Mouse (Mus musculus) lung, embryonic 14.5 days (tissue): Measurements from ENCODE around the gene Tab3. TPM values are rescaled to one million over a fixed set of nuclear protein-coding genes. Genes with fewer than 3 reads are reported as not detected.

Experiments used
- ATAC-seq: fragments of 200-750 bp; cut with Nextera tagmentation; 2 replicates; pipeline ENCODE4 v1.8.0; 2017; ENCODE audit warnings: mild to moderate bottlenecking, moderate TSS enrichment, moderate library complexity; ENCODE audit not compliant: insufficient read depth
- DNase-seq: peaks from one replicate; pipeline ENCODE4 v3.0.0-alpha.2; 2015
- H3K27ac ChIP-seq: fragments of 300-500 bp; sonication (generic); 2 replicates; pipeline ENCODE4 v1.5.1; 2014; ENCODE audit warnings: low read depth, mild to moderate bottlenecking, moderate library complexity
- H3K27me3 ChIP-seq: fragments of 300-500 bp; sonication (generic); 2 replicates; pipeline ENCODE4 v1.6.1; 2014; ENCODE audit warnings: low read length, control low read depth; ENCODE audit not compliant: insufficient read depth
- H3K36me3 ChIP-seq: fragments of 300-500 bp; sonication (generic); 2 replicates; pipeline ENCODE4 v1.6.1; 2014; ENCODE audit warnings: control low read depth; ENCODE audit not compliant: insufficient read depth
- H3K4me1 ChIP-seq: fragments of 300-500 bp; sonication (generic); 2 replicates; pipeline ENCODE4 v1.6.1; 2014; ENCODE audit warnings: antibody characterized with exemption, control low read depth; ENCODE audit not compliant: insufficient read depth
- H3K4me2 ChIP-seq: fragments of 300-500 bp; sonication (generic); 2 replicates; pipeline ENCODE4 v1.6.1; 2014; ENCODE audit warnings: mild to moderate bottlenecking
- H3K4me3 ChIP-seq: fragments of 300-500 bp; sonication (generic); 2 replicates; pipeline ENCODE4 v1.5.1; 2014; ENCODE audit warnings: low read depth, low read length
- H3K9ac ChIP-seq: fragments of 300-500 bp; sonication (generic); 2 replicates; pipeline ENCODE4 v1.6.1; 2014
- H3K9me3 ChIP-seq: fragments of 300-500 bp; sonication (generic); 2 replicates; pipeline ENCODE4 v1.6.1; 2016; ENCODE audit warnings: low read depth, low read length, control low read depth
- CTCF ChIP-seq: IDR thresholded peaks from 2 replicates; pipeline ENCODE4 v1.5.1; 2016; ENCODE audit warnings: antibody characterized with exemption, low read depth
- WGBS: fragments of 180-500 bp; shearing (Covaris S2); extraction: QIAGEN DNeasy Blood & Tissue Kit; methylation state at CpG from one replicate; pipeline ENCODE4 v1.1.7; 2014; 5-methylcytosine and 5-hydroxymethylcytosine counted together
- polyA plus RNA-seq: library from polyadenylated mRNA; unstranded; fragments of >200 nt; fragmentation: Nextera tagmentation; extraction: Ambion mirVana; gene quantifications from 2 replicates; pipeline ENCODE4 v1.2.1, GENCODE M21; 2014

Gene Tab3
- polyA plus RNA-seq, 1 experiment from 2014 or later = 3.6 TPM

GRCm38 (mm10) chrX:85580768-85581167 is 6.9 kb downstream of the Tab3 start:
- 43% methylated on average over 2 of the region's 2 CpGs for WGBS
- no peak for ATAC-seq

DNA sequence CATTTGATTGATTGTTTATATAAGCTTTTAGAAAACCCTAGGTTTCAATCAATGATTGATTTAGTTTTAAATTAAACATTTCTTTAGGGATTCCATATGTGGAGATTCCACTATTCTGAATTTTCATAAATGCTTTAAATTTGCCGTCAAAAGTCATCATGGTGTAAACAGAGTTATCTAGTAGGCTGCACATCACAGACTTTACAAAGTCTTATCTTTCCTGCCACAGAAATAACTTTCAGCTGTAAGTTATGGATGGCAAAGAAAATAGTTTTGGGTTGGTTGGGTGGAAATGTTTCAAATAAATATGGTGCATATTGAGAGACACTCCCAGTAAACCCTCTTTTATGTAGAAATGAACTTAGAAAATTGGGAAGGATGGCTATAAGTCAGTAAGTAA is 8.7 kb downstream of the Tab3 start:
- no peak overlapping the region for H3K27ac ChIP-seq
- H3K9ac ChIP-seq = no peak overlapping the region
- no peak overlapping the region for H3K4me2 ChIP-seq
- no peaks in the 10 kb centered on the region for H3K27me3 ChIP-seq
- no peak for DNase-seq
- 48% methylated on average over 1 of the region's 1 CpGs for WGBS
- H3K9me3 ChIP-seq = no peaks in the 10 kb centered on the region
- no peaks in the 10 kb centered on the region for H3K36me3 ChIP-seq
- TF ChIP-seq CTCF = no peak
- H3K4me3 ChIP-seq = no peak overlapping the region
- ATAC-seq = no peak
- no peaks in the 10 kb centered on the region for H3K4me1 ChIP-seq

More at GRCm38 (mm10) chrX:85580768-85581167, 6.9 kb downstream of the Tab3 start:
- TF ChIP-seq CTCF = no peak
- no peak overlapping the region for H3K4me2 ChIP-seq
- H3K9me3 ChIP-seq = no peaks in the 10 kb centered on the region
- no peaks in the 10 kb centered on the region for H3K4me1 ChIP-seq
- H3K4me3 ChIP-seq = no peak overlapping the region
- no peaks in the 10 kb centered on the region for H3K27me3 ChIP-seq
- no peak overlapping the region for H3K27ac ChIP-seq
- DNase-seq = no peak
- no peak overlapping the region for H3K9ac ChIP-seq
- no peaks in the 10 kb centered on the region for H3K36me3 ChIP-seq

DNA sequence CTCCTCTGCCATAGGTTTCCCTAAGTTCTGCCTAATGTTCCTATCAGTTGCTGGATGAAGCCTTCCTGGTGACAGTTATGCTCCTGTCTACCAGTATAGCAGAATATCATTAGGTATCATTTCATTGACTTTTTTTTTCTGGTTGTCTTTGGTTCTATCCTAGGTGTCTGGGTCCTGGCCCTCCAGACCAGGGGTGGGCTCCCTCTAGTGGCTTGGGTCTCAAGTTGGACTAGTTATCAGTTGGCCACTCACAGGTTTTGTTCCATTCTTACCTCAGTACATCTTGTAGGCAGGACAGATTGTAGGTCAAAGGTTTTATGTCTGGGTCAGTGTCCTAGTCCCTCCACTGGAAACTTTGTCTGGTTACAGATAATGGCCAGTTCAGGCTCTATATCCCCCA is 11.8 kb downstream of the Tab3 start:
- no peak overlapping the region for H3K9ac ChIP-seq
- no peaks in the 10 kb centered on the region for H3K4me1 ChIP-seq
- H3K4me3 ChIP-seq = no peak overlapping the region
- no peak overlapping the region for H3K4me2 ChIP-seq
- no peak overlapping the region for H3K27ac ChIP-seq
- no peaks in the 10 kb centered on the region for H3K36me3 ChIP-seq
- no peak for ATAC-seq
- TF ChIP-seq CTCF = no peak
- no peak for DNase-seq
- no peaks in the 10 kb centered on the region for H3K9me3 ChIP-seq
- no peaks in the 10 kb centered on the region for H3K27me3 ChIP-seq

- H3K27me3 ChIP-seq = no peaks in the 10 kb centered on the region
- DNase-seq = no peak
- no peak overlapping the region for H3K27ac ChIP-seq
- 0 out of 2 replicates have a peak, but pooled peaks cover 6% of the 10 kb centered on the region for H3K36me3 ChIP-seq
- H3K4me2 ChIP-seq = no peak overlapping the region
- no peak overlapping the region for H3K9ac ChIP-seq
- ATAC-seq = no peak
- no peaks in the 10 kb centered on the region for H3K9me3 ChIP-seq
- no peaks in the 10 kb centered on the region for H3K4me1 ChIP-seq
- no peak for TF ChIP-seq CTCF
- H3K4me3 ChIP-seq = no peak overlapping the region
- WGBS = 94% methylated on average over 2 of the region's 2 CpGs
These were observed 40.9 kb downstream of the Tab3 start for GRCm38 (mm10) chrX:85614701-85615100.

GRCm38 (mm10) chrX:85646204-85646777 is 72.5 kb downstream of the Tab3 start:
- ATAC-seq (peak; percentile 28; the same call in 1 of the 2 replicates), DNase-seq (peak; percentile 79)
- WGBS = 38% methylated on average over 8 of the region's 8 CpGs
- Histone ChIP-seq H3K4me3 (no peak overlapping the region), H3K9me3 (no peaks in the 10 kb centered on the region), H3K36me3 (no peaks in the 10 kb centered on the region), H3K27me3 (no peaks in the 10 kb centered on the region), H3K4me1 (no peaks in the 10 kb centered on the region), H3K9ac (no peak overlapping the region), H3K4me2 (no peak overlapping the region), H3K27ac (no peak overlapping the region)
- peak; percentile 62 for TF ChIP-seq CTCF

DNA sequence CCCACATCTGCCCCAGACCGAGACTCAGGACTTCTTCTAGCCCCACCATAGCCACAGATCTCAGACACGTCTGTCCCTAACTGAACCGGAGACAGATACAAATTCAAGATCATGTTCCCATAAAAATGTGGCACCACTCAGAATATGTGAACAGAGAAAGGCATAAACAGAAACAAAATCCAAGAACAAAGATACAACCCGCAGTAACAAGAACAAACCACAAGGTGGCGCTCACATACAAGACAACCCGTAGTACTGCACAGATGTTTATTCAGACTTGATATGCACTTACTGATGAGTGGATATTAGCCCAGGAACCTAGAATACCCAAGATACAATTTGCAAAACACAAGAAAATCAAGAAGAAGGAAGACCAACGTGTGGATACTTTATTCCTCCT is 103.0 kb downstream of the Tab3 start:
- no peaks in the 10 kb centered on the region for H3K4me1 ChIP-seq
- WGBS = 18% methylated on average over 6 of the region's 7 CpGs

DNA sequence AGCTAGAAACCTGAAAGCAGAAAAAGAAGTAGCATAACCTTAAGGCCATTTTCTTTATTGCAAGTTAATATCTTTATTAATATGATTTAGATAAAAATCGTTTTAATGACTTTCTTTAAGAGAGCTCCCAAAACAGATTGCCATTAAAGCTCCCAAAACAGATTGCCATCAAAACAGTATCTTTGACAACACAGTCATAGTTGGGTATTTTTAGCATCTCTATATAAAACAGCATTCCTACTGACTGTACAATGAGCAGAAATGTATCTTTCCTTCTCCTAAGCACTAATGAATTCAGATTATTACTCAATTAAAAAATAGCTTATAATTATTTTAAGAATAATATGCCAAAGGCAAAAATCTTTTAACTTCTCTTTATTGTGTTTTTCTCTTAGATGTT is 108.3 kb downstream of the Tab3 start:
- no peaks in the 10 kb centered on the region for H3K36me3 ChIP-seq
- H3K4me1 ChIP-seq = no peaks in the 10 kb centered on the region
- WGBS = 37% methylated on average over 1 of the region's 1 CpGs
- H3K9ac ChIP-seq = no peak overlapping the region
- TF ChIP-seq CTCF = no peak
- H3K27ac ChIP-seq = no peak overlapping the region
- no peaks in the 10 kb centered on the region for H3K27me3 ChIP-seq
- no peak overlapping the region for H3K4me2 ChIP-seq
- no peak for ATAC-seq
- H3K9me3 ChIP-seq = no peaks in the 10 kb centered on the region
- H3K4me3 ChIP-seq = no peak overlapping the region
- DNase-seq = no peak

More for the DNA sequence above, 103.0 kb downstream of the Tab3 start:
- no peaks in the 10 kb centered on the region for H3K36me3 ChIP-seq
- ATAC-seq (peak; percentile 52; the same call in 1 of the 2 replicates), DNase-seq (peak; percentile 71)
- no peak overlapping the region for H3K4me3 ChIP-seq
- H3K27ac ChIP-seq = no peak overlapping the region
- no peak overlapping the region for H3K4me2 ChIP-seq
- H3K9ac ChIP-seq = no peak overlapping the region
- TF ChIP-seq CTCF = peak; percentile 83
- no peaks in the 10 kb centered on the region for H3K9me3 ChIP-seq
- no peaks in the 10 kb centered on the region for H3K27me3 ChIP-seq
